Mouse (Mus musculus): Measurements from ENCODE around the gene Pcp4l1. TPM values are rescaled to one million over a fixed set of nuclear protein-coding genes. Genes with fewer than 3 reads are reported as not detected.

The Pcp4l1 gene
- polyA plus RNA-seq, 1 experiment from 2014 or later = 58.8 TPM

DNA sequence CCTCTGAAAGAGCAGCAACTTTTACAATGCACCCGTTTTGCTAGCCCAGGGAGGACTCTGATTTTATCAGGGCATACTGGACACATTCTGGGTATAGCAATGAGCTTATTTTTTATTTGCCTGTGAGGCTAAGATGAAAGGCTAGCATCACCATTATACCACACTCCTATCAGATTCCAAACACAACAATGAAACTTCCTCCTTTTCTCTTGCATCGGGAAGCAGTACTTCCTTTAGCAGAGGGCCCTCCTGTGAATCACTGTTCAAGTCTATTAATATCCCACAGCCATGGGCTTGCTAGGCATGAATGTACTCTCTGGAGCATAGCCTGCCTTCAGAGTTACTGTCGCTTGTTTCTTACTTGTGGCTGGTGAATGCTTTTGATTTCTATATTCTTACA lies 24.9 kb downstream of the Pcp4l1 start:
- Histone ChIP-seq H3K4me2 (ENCODE audit: low read length) (peak overlapping the region; percentile 23), H3K9me3 (ENCODE audit: control insufficient read depth, low read length) (no peaks in the 10 kb centered on the region), H3K4me3 (ENCODE audit: control insufficient read depth in 1 of 2, insufficient read depth in 1 of 2, low read depth in 1 of 2, low read length in 2 of 2) (no peak overlapping the region), H3K9ac (ENCODE audit: low read length) (peak overlapping the region; percentile 13; the same call in 1 of the 2 replicates), H3K27me3 (ENCODE audit: control insufficient read depth, insufficient read depth, low read length) (no peaks in the 10 kb centered on the region), H3K36me3 (ENCODE audit: control insufficient read depth, insufficient read depth, low read length) (peaks cover 9% of the 10 kb centered on the region; the same call in 1 of the 2 replicates), H3K27ac (replicated peaks in 1 of 2; ENCODE audit: control insufficient read depth in 1 of 2, insufficient read depth in 1 of 2, low read depth in 2 of 2, low read length in 2 of 2) (peak overlapping the region; percentile 53 to 89), H3K4me1 (ENCODE audit: control insufficient read depth in 2 of 2, insufficient read depth in 2 of 2, low read length in 2 of 2) (peaks cover 7 to 13% of the 10 kb centered on the region in 2 experiments)
- ATAC-seq (ENCODE audit: insufficient number of reproducible peaks, insufficient read depth, low FRiP score, low read depth) = peak; percentile 39; the same call in 1 of the 2 replicates
- 25% methylated on average over 3 of the region's 3 CpGs for WGBS

DNA sequence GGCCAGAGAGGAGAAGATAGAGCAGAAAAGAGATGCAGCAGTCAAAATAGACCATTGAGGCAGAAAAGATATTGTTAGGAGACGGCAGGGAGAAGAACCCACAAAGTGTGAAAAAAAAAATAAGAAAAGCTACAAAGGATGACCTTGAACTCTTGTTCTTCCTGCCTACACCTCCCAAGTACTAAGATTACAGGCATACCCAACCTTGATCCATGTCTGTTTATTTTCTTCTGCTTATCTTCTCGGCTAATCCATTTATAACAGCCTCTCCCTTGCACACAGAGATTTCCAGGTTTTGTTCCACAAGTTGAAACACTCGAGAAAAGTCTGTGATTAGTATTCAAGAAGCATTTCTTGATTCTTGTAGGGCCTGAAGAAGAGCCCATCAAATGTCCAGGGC lies 26.2 kb downstream of the Pcp4l1 start:
- WGBS = 44% methylated on average over 3 of the region's 3 CpGs
- ATAC-seq (ENCODE audit: insufficient number of reproducible peaks, insufficient read depth, low FRiP score, low read depth) = no peak
- no peak overlapping the region for H3K27ac ChIP-seq (replicated peaks in 1 of 2; ENCODE audit: control insufficient read depth in 1 of 2, insufficient read depth in 1 of 2, low read depth in 2 of 2, low read length in 2 of 2)

DNA sequence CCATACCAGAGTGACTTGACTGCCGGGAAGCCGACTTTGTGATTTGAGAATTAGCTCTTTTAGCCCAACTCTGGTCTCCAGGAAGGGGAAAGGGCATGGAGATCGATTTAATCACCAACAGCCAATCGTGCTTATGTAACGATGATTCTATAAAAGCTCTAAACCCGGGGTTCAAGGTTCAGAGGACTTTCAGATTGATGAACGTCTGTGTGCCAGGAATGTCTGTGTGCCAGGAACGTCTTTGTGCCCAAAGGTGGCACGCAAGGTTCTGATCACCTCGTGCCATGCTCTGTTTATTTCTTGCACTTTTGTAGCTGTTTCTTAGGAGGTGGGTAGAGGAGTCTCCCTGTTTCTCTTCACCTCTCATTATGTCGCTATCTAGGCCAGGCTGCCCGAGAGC lies 27.2 kb downstream of the Pcp4l1 start:
- Histone ChIP-seq H3K27ac (replicated peaks in 1 of 2; ENCODE audit: control insufficient read depth in 1 of 2, insufficient read depth in 1 of 2, low read depth in 2 of 2, low read length in 2 of 2) (no peak overlapping the region), H3K36me3 (ENCODE audit: control insufficient read depth, insufficient read depth, low read length) (peaks cover 6% of the 10 kb centered on the region; the same call in 1 of the 2 replicates), H3K9ac (ENCODE audit: low read length) (no peak overlapping the region), H3K4me1 (ENCODE audit: control insufficient read depth in 2 of 2, insufficient read depth in 2 of 2, low read length in 2 of 2) (peaks cover 7 to 13% of the 10 kb centered on the region in 2 experiments), H3K9me3 (ENCODE audit: control insufficient read depth, low read length) (no peaks in the 10 kb centered on the region), H3K4me2 (ENCODE audit: low read length) (no peak overlapping the region), H3K27me3 (ENCODE audit: control insufficient read depth, insufficient read depth, low read length) (no peaks in the 10 kb centered on the region), H3K4me3 (ENCODE audit: control insufficient read depth in 1 of 2, insufficient read depth in 1 of 2, low read depth in 1 of 2, low read length in 2 of 2) (no peak overlapping the region)
- ATAC-seq (ENCODE audit: insufficient number of reproducible peaks, insufficient read depth, low FRiP score, low read depth) = no peak
- 82% methylated on average over 12 of the region's 12 CpGs for WGBS

More for the DNA sequence above, 26.2 kb downstream of the Pcp4l1 start:
- Histone ChIP-seq H3K27me3 (ENCODE audit: control insufficient read depth, insufficient read depth, low read length) (no peaks in the 10 kb centered on the region), H3K4me1 (ENCODE audit: control insufficient read depth in 2 of 2, insufficient read depth in 2 of 2, low read length in 2 of 2) (peaks cover 7 to 13% of the 10 kb centered on the region in 2 experiments), H3K4me3 (ENCODE audit: control insufficient read depth in 1 of 2, insufficient read depth in 1 of 2, low read depth in 1 of 2, low read length in 2 of 2) (no peak overlapping the region), H3K36me3 (ENCODE audit: control insufficient read depth, insufficient read depth, low read length) (peaks cover 9% of the 10 kb centered on the region; the same call in 1 of the 2 replicates), H3K9me3 (ENCODE audit: control insufficient read depth, low read length) (no peaks in the 10 kb centered on the region), H3K9ac (ENCODE audit: low read length) (no peak overlapping the region), H3K4me2 (ENCODE audit: low read length) (no peak overlapping the region)

DNA sequence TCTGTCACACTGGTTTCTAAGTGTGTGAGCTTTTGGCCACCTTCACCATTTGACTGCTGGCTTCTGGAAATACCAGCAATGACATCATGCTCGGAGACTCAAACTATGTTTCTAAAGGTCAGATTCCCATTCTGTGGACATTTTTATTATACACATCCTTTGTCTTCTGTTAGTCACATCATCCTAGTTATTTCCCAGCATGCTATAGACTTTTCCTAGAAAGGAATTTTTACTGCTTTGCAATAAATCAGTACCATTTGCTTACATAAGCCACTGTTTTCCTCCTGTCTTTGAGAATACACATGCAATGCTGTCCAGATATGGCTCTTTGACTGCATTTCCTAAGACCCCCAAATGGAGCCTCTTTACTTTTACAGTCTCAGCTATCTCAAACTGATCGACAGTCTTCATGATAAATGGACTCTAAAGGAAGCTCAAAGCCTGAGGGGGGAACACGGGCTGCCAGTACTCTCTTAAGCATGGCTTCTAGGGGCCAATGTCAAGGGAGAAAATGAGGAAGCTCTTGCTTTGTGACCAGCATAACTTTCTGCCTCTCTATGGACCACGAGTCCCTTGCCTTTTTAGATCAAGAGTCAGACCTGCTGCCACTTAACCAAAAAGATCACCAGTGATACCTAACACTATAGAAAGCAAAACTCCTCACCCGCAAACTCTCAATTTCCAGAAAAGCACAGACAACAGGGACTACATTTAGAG lies 30.3 kb downstream of the Pcp4l1 start:
- ATAC-seq (ENCODE audit: insufficient number of reproducible peaks, insufficient read depth, low FRiP score, low read depth) = no peak
- 56% methylated on average over 5 of the region's 5 CpGs for WGBS
- no peak overlapping the region for H3K4me3 ChIP-seq (ENCODE audit: control insufficient read depth in 1 of 2, insufficient read depth in 1 of 2, low read depth in 1 of 2, low read length in 2 of 2)
- H3K4me2 ChIP-seq (ENCODE audit: low read length) = no peak overlapping the region
- H3K27me3 ChIP-seq (ENCODE audit: control insufficient read depth, insufficient read depth, low read length) = no peaks in the 10 kb centered on the region
- no peak overlapping the region for H3K27ac ChIP-seq (replicated peaks in 1 of 2; ENCODE audit: control insufficient read depth in 1 of 2, insufficient read depth in 1 of 2, low read depth in 2 of 2, low read length in 2 of 2)
- H3K4me1 ChIP-seq (ENCODE audit: control insufficient read depth in 2 of 2, insufficient read depth in 2 of 2, low read length in 2 of 2) = peaks cover 2% of the 10 kb centered on the region in 2 experiments; a peak in 1 of 4 replicates
- no peaks in the 10 kb centered on the region for H3K36me3 ChIP-seq (ENCODE audit: control insufficient read depth, insufficient read depth, low read length)
- H3K9me3 ChIP-seq (ENCODE audit: control insufficient read depth, low read length) = no peaks in the 10 kb centered on the region
- no peak overlapping the region for H3K9ac ChIP-seq (ENCODE audit: low read length)

DNA sequence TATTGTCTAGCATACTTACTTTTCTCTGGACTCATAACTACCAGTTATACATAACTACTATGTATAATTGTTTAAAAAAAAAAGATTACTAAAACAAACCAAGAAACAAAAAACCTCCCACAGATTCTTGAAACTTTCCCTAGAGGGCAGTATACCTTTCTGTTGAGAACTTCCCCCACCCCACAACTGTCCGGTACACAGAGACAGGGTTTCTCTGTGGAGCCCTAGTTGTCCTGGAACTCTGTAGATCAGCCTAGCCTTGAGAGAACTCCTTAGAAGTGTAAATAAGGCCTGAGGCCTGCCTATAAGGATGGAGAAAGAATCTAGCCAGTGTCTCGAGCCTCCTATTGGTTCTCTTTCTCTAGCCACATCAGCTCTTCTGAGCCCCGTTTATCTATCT lies 31.8 kb downstream of the Pcp4l1 start:
- Histone ChIP-seq H3K27ac (replicated peaks in 1 of 2; ENCODE audit: control insufficient read depth in 1 of 2, insufficient read depth in 1 of 2, low read depth in 2 of 2, low read length in 2 of 2) (no peak overlapping the region), H3K9ac (ENCODE audit: low read length) (no peak overlapping the region), H3K27me3 (ENCODE audit: control insufficient read depth, insufficient read depth, low read length) (0 out of 2 replicates have a peak, but pooled peaks cover 3% of the 10 kb centered on the region), H3K36me3 (ENCODE audit: control insufficient read depth, insufficient read depth, low read length) (no peaks in the 10 kb centered on the region), H3K9me3 (ENCODE audit: control insufficient read depth, low read length) (no peaks in the 10 kb centered on the region), H3K4me2 (ENCODE audit: low read length) (no peak overlapping the region), H3K4me3 (ENCODE audit: control insufficient read depth in 1 of 2, insufficient read depth in 1 of 2, low read depth in 1 of 2, low read length in 2 of 2) (no peak overlapping the region), H3K4me1 (ENCODE audit: control insufficient read depth in 2 of 2, insufficient read depth in 2 of 2, low read length in 2 of 2) (peaks cover 4 to 9% of the 10 kb centered on the region in 2 experiments)
- 24% methylated on average over 3 of the region's 3 CpGs for WGBS
- no peak for ATAC-seq (ENCODE audit: insufficient number of reproducible peaks, insufficient read depth, low FRiP score, low read depth)

DNA sequence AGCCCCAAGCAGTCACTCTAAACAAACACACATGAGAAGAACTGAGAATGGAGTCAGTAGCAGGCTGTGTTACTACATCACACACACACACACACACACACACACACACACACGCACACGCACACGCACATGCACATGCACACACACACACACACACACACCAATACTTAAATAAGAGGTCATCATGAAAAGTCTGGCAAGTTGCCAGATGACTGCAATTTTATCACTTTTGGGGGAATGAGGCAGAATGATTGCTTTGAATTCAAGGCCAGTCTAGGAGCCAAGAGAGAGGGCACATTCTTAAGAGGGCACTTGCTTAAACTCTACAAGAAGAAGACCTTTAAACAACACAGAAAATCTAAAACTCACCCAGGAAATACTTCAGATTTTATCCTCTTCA lies 33.5 kb downstream of the Pcp4l1 start:
- H3K4me1 ChIP-seq (ENCODE audit: control insufficient read depth in 2 of 2, insufficient read depth in 2 of 2, low read length in 2 of 2) = peaks cover 5 to 9% of the 10 kb centered on the region in 2 experiments
- H3K9ac ChIP-seq (ENCODE audit: low read length) = no peak overlapping the region
- H3K36me3 ChIP-seq (ENCODE audit: control insufficient read depth, insufficient read depth, low read length) = no peaks in the 10 kb centered on the region
- H3K27ac ChIP-seq (replicated peaks in 1 of 2; ENCODE audit: control insufficient read depth in 1 of 2, insufficient read depth in 1 of 2, low read depth in 2 of 2, low read length in 2 of 2) = no peak overlapping the region
- no peak for ATAC-seq (ENCODE audit: insufficient number of reproducible peaks, insufficient read depth, low FRiP score, low read depth)
- H3K4me3 ChIP-seq (ENCODE audit: control insufficient read depth in 1 of 2, insufficient read depth in 1 of 2, low read depth in 1 of 2, low read length in 2 of 2) = no peak overlapping the region
- H3K27me3 ChIP-seq (ENCODE audit: control insufficient read depth, insufficient read depth, low read length) = peaks cover 13% of the 10 kb centered on the region; the same call in 1 of the 2 replicates
- no peak overlapping the region for H3K4me2 ChIP-seq (ENCODE audit: low read length)
- H3K9me3 ChIP-seq (ENCODE audit: control insufficient read depth, low read length) = no peaks in the 10 kb centered on the region
- 81% methylated on average over 3 of the region's 3 CpGs for WGBS

DNA sequence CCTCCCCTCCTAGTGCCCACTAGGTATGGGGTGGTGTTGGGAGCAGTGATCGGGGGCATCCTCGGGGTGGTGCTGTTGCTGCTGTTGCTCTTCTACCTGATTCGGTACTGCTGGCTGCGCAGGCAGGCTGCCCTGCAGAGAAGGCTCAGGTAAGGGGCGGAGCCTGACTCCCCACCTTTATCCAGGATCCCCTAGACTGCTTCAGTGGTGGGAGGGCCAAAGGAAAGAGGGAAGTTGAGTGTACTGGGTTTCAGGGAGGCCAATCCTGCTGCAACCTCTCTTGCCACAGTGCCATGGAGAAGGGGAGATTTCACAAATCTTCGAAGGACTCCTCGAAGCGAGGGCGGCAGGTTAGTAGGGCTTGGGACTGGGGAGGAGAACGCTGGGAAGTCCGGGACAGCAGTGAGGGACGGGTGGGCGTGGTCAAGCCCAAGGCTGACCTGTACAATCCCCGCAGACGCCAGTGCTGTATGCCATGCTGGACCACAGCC lies 36.5 kb downstream of the Pcp4l1 start:
- Histone ChIP-seq H3K9ac (ENCODE audit: low read length) (peak overlapping the region; percentile 27), H3K27me3 (ENCODE audit: control insufficient read depth, insufficient read depth, low read length) (peaks cover 25% of the 10 kb centered on the region; the same call in 1 of the 2 replicates)
- ATAC-seq (ENCODE audit: insufficient number of reproducible peaks, insufficient read depth, low FRiP score, low read depth) = no peak

More for the DNA sequence above, 36.5 kb downstream of the Pcp4l1 start:
- H3K4me2 ChIP-seq (ENCODE audit: low read length) = peak overlapping the region; percentile 51
- peak overlapping the region; percentile 1 to 31 for H3K4me3 ChIP-seq (ENCODE audit: control insufficient read depth in 1 of 2, insufficient read depth in 1 of 2, low read depth in 1 of 2, low read length in 2 of 2)
- no peak overlapping the region for H3K27ac ChIP-seq (replicated peaks in 1 of 2; ENCODE audit: control insufficient read depth in 1 of 2, insufficient read depth in 1 of 2, low read depth in 2 of 2, low read length in 2 of 2)
- H3K4me1 ChIP-seq (ENCODE audit: control insufficient read depth in 2 of 2, insufficient read depth in 2 of 2, low read length in 2 of 2) = peaks cover 5 to 9% of the 10 kb centered on the region in 2 experiments
- H3K9me3 ChIP-seq (ENCODE audit: control insufficient read depth, low read length) = no peaks in the 10 kb centered on the region
- no peaks in the 10 kb centered on the region for H3K36me3 ChIP-seq (ENCODE audit: control insufficient read depth, insufficient read depth, low read length)
- 6% methylated on average over 15 of the region's 15 CpGs for WGBS

All from heart, embryonic 14.5 days (tissue).